Mouse (Mus musculus) megakaryocyte, embryonic 14.5 days (primary cell): Measurements from ENCODE around the gene Gpr89.

Experiments
- FLI1 ChIP-seq: IDR thresholded peaks from 2 replicates; pipeline ENCODE4 v1.6.1; 2012; ENCODE audit warnings: low read length, inconsistent platforms, mixed read lengths
- GATA1 ChIP-seq: IDR thresholded peaks from 3 replicates; pipeline ENCODE4 v1.6.1; 2012; ENCODE audit warnings: mixed read lengths, low read length, inconsistent platforms, borderline replicate concordance

DNA sequence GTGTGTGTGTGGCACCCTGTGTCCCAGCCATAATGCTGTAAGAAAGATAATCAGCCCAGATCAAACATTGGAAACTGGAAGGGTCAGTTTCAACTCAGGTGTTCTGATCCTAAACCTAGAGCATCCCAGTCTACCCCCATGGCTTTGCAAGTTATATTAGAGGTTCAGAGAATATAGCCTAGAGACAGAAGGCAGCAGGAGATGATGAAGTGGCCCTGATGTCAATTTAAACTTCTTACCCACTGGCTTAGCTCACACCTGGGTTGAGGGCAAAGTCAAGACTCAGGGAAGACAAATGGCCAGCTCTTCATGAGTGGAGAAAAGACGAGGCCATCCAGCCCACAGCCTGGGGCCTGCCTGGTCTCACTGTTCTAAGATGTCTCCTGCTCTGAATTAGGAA lies 76.2 kb downstream of the Gpr89 start, which contains the start of the genes Pdzk1 and Cd160:
- TF ChIP-seq GATA1: no peak
- no peak for TF ChIP-seq FLI1
